Mouse (Mus musculus) cerebral cortex, adult 2 months (tissue): ENCODE data around the gene Stk17b.

ENCODE experiments used
- WGBS: fragments of 180-500 bp; shearing (Covaris S2); methylation state at CpG from one replicate; pipeline ENCODE4 v1.1.7; 2018; 5-methylcytosine and 5-hydroxymethylcytosine counted together

Gene Stk17b

GRCm38 (mm10) chr1:53781311-53781710 lies 3.7 kb downstream of the Stk17b start:
- WGBS = 88% methylated on average over 1 of the region's 1 CpGs

GRCm38 (mm10) chr1:53776176-53776905 lies 8.7 kb downstream of the Stk17b start:
- WGBS = 78% methylated on average over 7 of the region's 7 CpGs

GRCm38 (mm10) chr1:53775545-53775944 lies 9.5 kb downstream of the Stk17b start:
- WGBS = 90% methylated on average over 2 of the region's 2 CpGs

GRCm38 (mm10) chr1:53775036-53775435 lies 10.0 kb downstream of the Stk17b start:
- 74% methylated on average over 6 of the region's 6 CpGs for WGBS

- 91% methylated on average over 3 of the region's 3 CpGs for WGBS
Observed at GRCm38 (mm10) chr1:53774571-53774970, 10.5 kb downstream of the Stk17b start.

GRCm38 (mm10) chr1:53773994-53774393 lies 11.0 kb downstream of the Stk17b start:
- 60% methylated on average over 6 of the region's 6 CpGs for WGBS

GRCm38 (mm10) chr1:53772967-53773366 lies 12.1 kb downstream of the Stk17b start:
- WGBS = 87% methylated on average over 3 of the region's 3 CpGs

GRCm38 (mm10) chr1:53771476-53771875 lies 13.5 kb downstream of the Stk17b start:
- 89% methylated on average over 6 of the region's 6 CpGs for WGBS

- WGBS = 64% methylated on average over 2 of the region's 2 CpGs
Observed at GRCm38 (mm10) chr1:53766112-53766511, 18.9 kb downstream of the Stk17b start.

- 71% methylated on average over 4 of the region's 4 CpGs for WGBS
Observed at GRCm38 (mm10) chr1:53757316-53757715, 27.7 kb downstream of the Stk17b start.

- 60% methylated on average over 2 of the region's 2 CpGs for WGBS
Observed at GRCm38 (mm10) chr1:53753501-53753900, 31.5 kb downstream of the Stk17b start.

GRCm38 (mm10) chr1:53751144-53751543 lies 33.9 kb downstream of the Stk17b start:
- WGBS = 93% methylated on average over 1 of the region's 1 CpGs

- WGBS = 90% methylated on average over 7 of the region's 7 CpGs
Observed at GRCm38 (mm10) chr1:53750697-53751096, 34.3 kb downstream of the Stk17b start.

- 98% methylated on average over 1 of the region's 1 CpGs for WGBS
Observed at GRCm38 (mm10) chr1:53749881-53750385, 35.1 kb downstream of the Stk17b start.

- WGBS = 46% methylated on average over 11 of the region's 11 CpGs
Observed at GRCm38 (mm10) chr1:53748571-53748970, 36.5 kb downstream of the Stk17b start.

- WGBS = 81% methylated on average over 5 of the region's 5 CpGs
Observed at GRCm38 (mm10) chr1:53746001-53746400, 39.0 kb downstream of the Stk17b start.

- 89% methylated on average over 3 of the region's 3 CpGs for WGBS
Observed at GRCm38 (mm10) chr1:53741742-53742458, 43.1 kb downstream of the Stk17b start.

GRCm38 (mm10) chr1:53740777-53741336 lies 44.2 kb downstream of the Stk17b start:
- 44% methylated on average over 4 of the region's 4 CpGs for WGBS

GRCm38 (mm10) chr1:53740077-53740776 lies 44.8 kb downstream of the Stk17b start:
- WGBS = 52% methylated on average over 4 of the region's 4 CpGs

- 98% methylated on average over 3 of the region's 3 CpGs for WGBS
Observed at GRCm38 (mm10) chr1:53736583-53736982, 48.4 kb downstream of the Stk17b start.

- WGBS = 86% methylated on average over 5 of the region's 5 CpGs
Observed at GRCm38 (mm10) chr1:53728489-53729225, 56.4 kb downstream of the Stk17b start.
